Mouse (Mus musculus) cerebellum, adult 2 months (tissue): ENCODE measurements around the gene Mta1. TPM values are rescaled to one million over a fixed set of nuclear protein-coding genes. Genes with fewer than 3 reads are reported as not detected.

ENCODE experiments used
- DNase-seq, 2 experiments: peaks; one replicate each; pipeline ENCODE4 v3.0.0; 2021
- H3K27ac ChIP-seq: fragments of 200-500 bp; 2 replicates; pipeline ENCODE4 v1.5.1; 2012; ENCODE audit warnings: low read length, control low read depth, inconsistent platforms; ENCODE audit not compliant: insufficient read depth
- H3K27me3 ChIP-seq: fragments of 200-500 bp; 2 replicates; pipeline ENCODE4 v1.6.1; 2012; ENCODE audit warnings: inconsistent platforms, mild to moderate bottlenecking, low read length, moderate library complexity; ENCODE audit not compliant: control insufficient read depth, insufficient read depth
- H3K4me1 ChIP-seq: fragments of 200-500 bp; 2 replicates; pipeline ENCODE4 v1.6.1; 2011; ENCODE audit warnings: low read length; ENCODE audit not compliant: control insufficient read depth, insufficient read depth
- H3K4me3 ChIP-seq: fragments of 200-500 bp; replicated peaks from 2 replicates; pipeline ENCODE3; 2011; ENCODE audit warnings: mild to moderate bottlenecking, low read depth, low read length, control low read depth; ENCODE audit not compliant: insufficient read depth
- CTCF ChIP-seq: fragments of 200-500 bp; IDR thresholded peaks from 2 replicates; pipeline ENCODE4 v1.5.1; 2011; ENCODE audit warnings: low read depth, mild to moderate bottlenecking, control low read depth, low read length, moderate library complexity, borderline replicate concordance; ENCODE audit not compliant: insufficient read depth
- POLR2A ChIP-seq: fragments of 200-500 bp; IDR thresholded peaks from 2 replicates; pipeline ENCODE4 v1.6.1; 2011; ENCODE audit warnings: low read length, control low read depth, borderline replicate concordance; ENCODE audit not compliant: insufficient read depth
- WGBS: fragments of 180-500 bp; shearing (Covaris S2); methylation state at CpG from one replicate; pipeline ENCODE4 v1.1.7; 2018; 5-methylcytosine and 5-hydroxymethylcytosine counted together
- polyA plus RNA-seq: library from polyadenylated mRNA; depleted of rRNA; stranded (reverse); fragments of >200 nt; gene quantifications from 2 replicates; pipeline ENCODE4 v1.2.3, GENCODE M21; 2012

Mta1 gene
- polyA plus RNA-seq, 1 experiment: 60.4 TPM

- WGBS: 9% methylated on average over 45 of the region's 45 CpGs
- TF ChIP-seq CTCF (peak; percentile 76), POLR2A (no peak)
- peak; percentile 78 to 89 for DNase-seq
- Histone ChIP-seq H3K4me3 (peak within 1 kb of the TSS; percentile 39), H3K27me3 (no peaks in the 10 kb centered on the region), H3K27ac (no peak within 1 kb of the TSS), H3K4me1 (peaks cover 21% of the 10 kb centered on the region)
Measured at GRCm38 (mm10) chr12:113146112-113147057, 48.3 kb downstream of the Mta1 start, which contains the start of gene Crip1. TSS of gene Crip1 (plus strand) at chr12:113146316.

GRCm38 (mm10) chr12:113147481-113147880 lies 49.4 kb downstream of the Mta1 start:
- WGBS: 9% methylated on average over 8 of the region's 8 CpGs
- Histone ChIP-seq H3K27ac (no peak overlapping the region), H3K4me1 (peaks cover 21% of the 10 kb centered on the region), H3K4me3 (no peak overlapping the region), H3K27me3 (0 out of 2 replicates have a peak, but pooled peaks cover 2% of the 10 kb centered on the region)
- TF ChIP-seq CTCF (no peak), POLR2A (no peak)
- peak; percentile 65 to 75 for DNase-seq

GRCm38 (mm10) chr12:113148381-113149035 lies 50.4 kb downstream of the Mta1 start:
- Histone ChIP-seq H3K4me1 (peaks cover 21% of the 10 kb centered on the region), H3K4me3 (no peak overlapping the region), H3K27ac (no peak overlapping the region), H3K27me3 (0 out of 2 replicates have a peak, but pooled peaks cover 2% of the 10 kb centered on the region)
- WGBS: 66% methylated on average over 16 of the region's 16 CpGs
- DNase-seq: no peak
- no peak for TF ChIP-seq POLR2A
- no peak for TF ChIP-seq CTCF

GRCm38 (mm10) chr12:113149341-113149740 lies 51.3 kb downstream of the Mta1 start:
- Histone ChIP-seq H3K27ac (no peak overlapping the region), H3K4me1 (peaks cover 21% of the 10 kb centered on the region), H3K4me3 (no peak overlapping the region), H3K27me3 (0 out of 2 replicates have a peak, but pooled peaks cover 2% of the 10 kb centered on the region)
- TF ChIP-seq POLR2A (no peak), CTCF (no peak)
- WGBS: 79% methylated on average over 4 of the region's 4 CpGs
- DNase-seq: no peak

- Histone ChIP-seq H3K4me1 (peaks cover 21% of the 10 kb centered on the region), H3K27ac (no peak overlapping the region), H3K4me3 (no peak overlapping the region), H3K27me3 (0 out of 2 replicates have a peak, but pooled peaks cover 2% of the 10 kb centered on the region)
- WGBS: 85% methylated on average over 3 of the region's 3 CpGs
- TF ChIP-seq POLR2A (no peak), CTCF (no peak)
- no peak for DNase-seq
Measured at GRCm38 (mm10) chr12:113149896-113150295, 51.8 kb downstream of the Mta1 start.

- H3K4me3 ChIP-seq: no peak overlapping the region
- peaks cover 21% of the 10 kb centered on the region for H3K4me1 ChIP-seq
- 0 out of 2 replicates have a peak, but pooled peaks cover 2% of the 10 kb centered on the region for H3K27me3 ChIP-seq
- H3K27ac ChIP-seq: no peak overlapping the region
- WGBS: 94% methylated on average over 4 of the region's 4 CpGs
- DNase-seq: no peak
- no peak for TF ChIP-seq CTCF
- no peak for TF ChIP-seq POLR2A
Measured at GRCm38 (mm10) chr12:113150591-113150990, 52.5 kb downstream of the Mta1 start.

GRCm38 (mm10) chr12:113151046-113151445 lies 53.0 kb downstream of the Mta1 start:
- Histone ChIP-seq H3K27ac (no peak overlapping the region), H3K27me3 (0 out of 2 replicates have a peak, but pooled peaks cover 2% of the 10 kb centered on the region), H3K4me1 (peaks cover 21% of the 10 kb centered on the region), H3K4me3 (no peak overlapping the region)
- TF ChIP-seq POLR2A (no peak), CTCF (no peak)
- no peak for DNase-seq
- 58% methylated on average over 8 of the region's 8 CpGs for WGBS
